Mouse (Mus musculus) lung, postnatal 25 days (tissue): ENCODE measurements around the gene Herpud1.
"Not testable (repeated sequence)": the region's sequence is repeated elsewhere in the genome, so short reads cannot be mapped to it uniquely, and the experiment has no call there.

Experiments
- DNase-seq: peaks from one replicate; pipeline ENCODE4 v3.0.0; 2022; ENCODE audit warnings: low spot score

The Herpud1 gene

GRCm38 (mm10) chr8:94375551-94375991 is 10.7 kb upstream of the Herpud1 start:
- DNase-seq, result peak; percentile 37

- DNase-seq, result peak; percentile 40
Observed at GRCm38 (mm10) chr8:94376176-94376575, 10.1 kb upstream of the Herpud1 start.

DNA sequence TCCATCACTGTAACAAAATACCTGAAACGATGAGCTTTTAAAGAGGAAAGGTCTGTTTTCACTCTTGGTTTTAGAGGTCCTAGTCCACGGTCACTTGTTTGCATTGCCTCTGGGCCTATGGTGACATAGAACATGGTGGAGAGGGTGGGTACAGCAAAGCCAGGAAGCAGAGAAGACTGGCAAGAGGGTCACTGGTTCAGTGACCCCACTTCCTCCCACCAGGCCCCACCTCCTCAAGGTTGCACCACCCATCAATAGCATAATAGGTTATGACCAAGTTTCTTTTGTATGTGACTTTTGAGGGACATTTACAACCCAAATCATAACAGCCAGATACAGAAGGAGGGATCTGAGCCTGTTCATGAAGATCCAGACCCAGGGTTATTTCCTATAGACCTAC is 9.7 kb upstream of the Herpud1 start:
- DNase-seq, result no peak

GRCm38 (mm10) chr8:94377031-94377430 is 9.2 kb upstream of the Herpud1 start:
- DNase-seq, result no peak

DNA sequence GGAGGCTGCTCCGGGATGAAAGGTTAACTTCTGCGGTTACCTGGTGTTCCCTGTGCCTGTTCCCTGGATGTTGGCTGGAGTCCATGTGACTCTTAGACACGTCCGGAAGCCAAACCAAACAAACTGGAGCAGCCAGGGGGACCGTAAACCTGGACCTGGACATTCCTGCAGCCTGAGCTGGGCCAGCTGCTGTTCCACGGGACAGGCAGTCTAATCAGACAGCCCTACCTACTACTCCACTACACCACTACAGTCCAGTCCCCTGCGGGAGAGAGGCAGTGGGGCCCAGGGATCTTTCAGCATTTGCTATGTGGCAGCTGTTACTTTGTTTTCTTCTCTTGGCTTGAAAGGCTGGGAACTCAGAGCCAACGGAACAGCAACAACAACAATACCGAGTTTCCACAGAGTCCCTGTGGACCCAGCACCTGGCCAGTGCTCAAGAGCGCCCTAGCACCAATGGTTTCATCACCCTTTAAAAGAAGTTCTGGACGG is 8.5 kb upstream of the Herpud1 start:
- peak; percentile 91 for DNase-seq

GRCm38 (mm10) chr8:94378763-94379415 is 7.3 kb upstream of the Herpud1 start:
- peak; percentile 54 for DNase-seq

DNA sequence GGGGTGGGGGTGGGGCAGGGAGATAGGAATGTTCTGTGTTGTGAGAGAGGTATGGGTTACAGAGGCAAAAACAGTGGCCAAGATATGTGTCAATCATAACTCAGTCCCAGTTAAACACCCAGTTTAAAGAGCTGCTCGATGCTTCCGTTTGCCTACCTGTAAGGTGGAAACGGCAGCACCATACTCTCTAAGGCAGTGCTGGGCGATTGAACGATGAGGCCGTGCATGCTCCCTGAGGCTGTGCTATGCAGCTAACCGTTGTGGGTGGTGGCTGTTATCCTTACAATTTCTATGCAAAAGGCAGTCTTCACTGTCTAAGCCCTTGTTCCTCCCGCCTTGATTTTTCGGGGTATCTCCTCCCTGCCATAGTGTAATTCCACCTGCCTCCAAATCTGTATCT is 6.6 kb upstream of the Herpud1 start:
- no peak for DNase-seq

- DNase-seq, result no peak
Observed at GRCm38 (mm10) chr8:94384166-94384565, 2.1 kb upstream of the Herpud1 start.

DNA sequence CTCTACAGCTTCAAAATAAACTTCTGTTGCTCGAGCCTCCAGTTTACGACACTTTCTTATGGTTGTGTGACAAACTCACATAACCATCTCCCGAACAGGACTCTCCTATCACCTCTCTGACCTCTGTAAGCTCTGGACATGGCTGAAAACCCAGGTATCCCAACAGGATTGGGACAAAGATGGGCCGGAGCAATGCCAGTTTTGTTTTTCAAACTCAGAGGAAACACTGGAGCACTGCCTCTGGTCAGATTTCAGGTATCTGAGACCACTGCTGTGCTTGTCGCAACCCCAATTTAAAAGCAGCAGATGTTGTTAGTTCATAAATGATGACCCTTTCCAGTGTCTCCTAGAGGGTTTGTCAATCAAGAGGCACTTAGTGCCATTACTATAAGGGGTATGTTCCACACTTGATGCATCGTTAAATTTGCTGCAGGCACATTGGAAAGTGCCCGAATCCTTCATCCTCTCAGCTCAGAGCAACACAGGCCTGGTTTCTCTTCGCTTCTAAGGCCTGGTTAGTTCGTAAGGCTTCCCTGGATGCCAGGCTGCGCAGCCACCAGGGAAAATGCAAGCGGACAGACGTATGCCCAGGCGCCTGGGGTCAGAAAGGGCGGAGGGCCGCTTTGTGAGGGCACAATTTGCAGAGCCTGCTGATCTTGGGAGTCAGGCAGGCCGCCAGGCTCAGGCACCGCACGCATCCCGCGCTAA is 578 bp upstream of the Herpud1 start:
- DNase-seq, result no peak

DNA sequence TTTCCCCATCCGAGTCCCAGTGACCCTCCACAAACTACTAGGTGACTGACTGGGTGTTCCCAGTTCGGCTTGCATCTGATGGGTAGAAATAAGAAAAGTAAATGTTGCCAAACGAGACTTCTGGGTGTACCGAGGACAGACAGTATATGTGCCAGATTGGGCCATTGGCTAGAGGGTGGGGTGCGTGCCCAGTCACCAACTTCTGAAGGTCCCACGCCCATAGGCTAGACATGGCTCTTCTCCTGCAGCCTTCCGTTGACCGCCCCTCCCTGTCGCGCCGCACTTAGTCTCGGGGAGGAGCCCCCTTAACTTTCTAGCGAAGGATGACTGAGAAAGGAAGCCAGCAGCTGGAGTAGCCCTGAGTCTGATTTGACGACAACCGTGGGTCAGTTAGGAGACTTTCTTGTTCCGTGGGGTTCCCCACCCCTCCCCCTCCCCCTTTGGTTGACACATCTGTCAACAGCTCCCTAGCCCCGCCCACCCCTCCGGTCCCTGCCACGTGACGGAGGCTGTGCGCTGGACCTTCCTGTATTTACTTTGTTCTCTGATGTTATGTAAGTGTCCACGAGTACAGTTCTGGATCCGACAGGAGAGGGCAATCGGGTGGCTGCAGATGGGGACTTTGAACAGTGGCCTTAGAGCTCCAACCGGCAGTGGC is 918 bp downstream of the Herpud1 start:
- DNase-seq, result peak; percentile 96

DNA sequence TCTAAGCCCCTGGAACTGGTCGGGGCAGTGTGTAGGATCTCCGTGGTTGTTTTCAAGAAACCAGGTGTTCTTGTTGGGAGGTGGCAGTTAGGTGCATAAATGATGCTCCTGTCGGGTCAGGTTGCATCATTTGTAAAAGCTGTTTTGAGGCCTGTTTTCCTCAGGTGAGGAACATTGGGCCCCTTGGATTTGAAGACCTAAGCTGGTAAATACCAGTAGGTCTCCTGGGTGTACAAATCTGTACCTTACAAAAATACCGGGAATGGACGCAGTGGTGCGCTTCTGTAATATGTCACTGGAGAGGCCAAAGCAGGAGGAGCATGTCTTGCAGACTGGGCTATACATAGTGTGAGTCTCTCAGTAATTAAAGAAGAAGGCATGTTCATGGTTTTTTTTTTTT is 1.5 kb downstream of the Herpud1 start:
- no peak for DNase-seq

DNA sequence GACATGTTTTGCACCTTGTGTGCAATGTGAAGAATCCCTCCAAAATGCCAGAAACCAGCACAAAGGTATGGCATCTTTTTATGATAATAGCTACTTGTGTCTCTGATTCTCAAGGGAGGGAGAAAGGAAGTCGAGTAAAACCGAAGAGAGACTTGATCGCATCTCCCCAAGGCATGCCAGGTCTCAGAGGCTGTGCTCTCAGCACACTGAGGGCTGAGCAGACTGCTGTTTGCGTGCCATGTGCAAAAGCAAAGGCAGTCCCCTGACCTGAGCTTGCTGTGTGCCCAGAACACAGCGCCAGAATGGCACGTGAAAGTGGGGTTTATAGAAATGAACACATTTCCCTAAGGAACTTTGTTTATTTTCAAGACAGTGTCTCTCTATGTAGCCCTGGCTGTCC is 3.3 kb downstream of the Herpud1 start:
- no peak for DNase-seq

DNA sequence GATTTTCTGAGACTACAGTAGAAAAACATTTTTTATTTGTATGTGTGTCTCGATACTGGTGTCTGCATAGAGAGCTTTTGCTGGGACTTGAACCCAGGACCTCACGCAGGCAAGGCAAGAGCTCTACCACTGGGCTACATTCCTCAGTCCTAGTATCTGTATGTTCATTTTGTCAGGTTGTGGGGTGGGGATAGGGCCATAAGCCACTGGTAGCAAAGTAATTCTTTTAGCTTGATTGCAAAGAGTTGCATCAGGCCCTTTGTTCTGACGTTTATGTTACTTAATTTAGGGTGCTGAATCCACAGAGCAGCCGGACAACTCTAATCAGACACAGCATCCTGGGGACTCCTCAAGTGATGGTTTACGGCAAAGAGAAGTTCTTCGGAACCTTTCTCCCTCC is 4.2 kb downstream of the Herpud1 start:
- DNase-seq, result no peak

- DNase-seq, result no peak
Observed at GRCm38 (mm10) chr8:94390910-94391309, 4.7 kb downstream of the Herpud1 start.

DNA sequence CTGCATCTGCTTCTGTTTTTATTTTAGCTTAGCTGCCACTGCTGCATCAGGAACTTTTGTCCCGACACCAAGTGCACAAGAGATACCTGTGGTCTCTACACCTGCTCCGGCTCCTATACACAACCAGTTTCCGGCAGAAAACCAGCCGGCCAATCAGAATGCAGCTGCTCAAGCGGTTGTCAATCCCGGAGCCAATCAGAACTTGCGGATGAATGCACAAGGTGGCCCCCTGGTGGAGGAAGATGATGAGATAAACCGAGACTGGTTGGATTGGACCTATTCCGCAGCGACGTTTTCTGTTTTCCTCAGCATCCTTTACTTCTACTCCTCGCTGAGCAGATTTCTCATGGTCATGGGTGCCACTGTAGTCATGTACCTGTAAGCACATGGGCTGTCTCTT is 5.9 kb downstream of the Herpud1 start:
- DNase-seq, result peak; percentile 54

DNA sequence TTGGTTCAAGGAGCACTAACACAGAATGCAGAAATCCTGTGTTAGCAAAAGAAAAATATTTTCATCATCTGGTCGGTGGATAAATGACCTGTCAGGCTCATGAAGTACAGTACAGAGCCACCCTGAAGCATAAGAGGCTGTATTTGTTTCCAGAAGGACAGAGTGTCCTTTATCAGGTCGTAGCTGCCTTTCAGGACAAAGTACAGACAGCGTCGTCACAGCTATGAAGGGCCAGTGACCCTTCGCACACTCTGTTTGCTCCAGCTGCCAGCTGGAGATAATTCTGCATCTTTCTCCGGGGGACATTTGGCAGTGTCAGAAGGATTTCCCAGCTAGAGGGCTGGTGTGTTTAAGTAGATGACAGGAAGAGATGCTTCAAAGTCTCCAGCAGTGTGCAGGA is 6.4 kb downstream of the Herpud1 start:
- DNase-seq, result no peak

- DNase-seq, result no peak
Observed at GRCm38 (mm10) chr8:94395851-94396540, 9.8 kb downstream of the Herpud1 start.

DNA sequence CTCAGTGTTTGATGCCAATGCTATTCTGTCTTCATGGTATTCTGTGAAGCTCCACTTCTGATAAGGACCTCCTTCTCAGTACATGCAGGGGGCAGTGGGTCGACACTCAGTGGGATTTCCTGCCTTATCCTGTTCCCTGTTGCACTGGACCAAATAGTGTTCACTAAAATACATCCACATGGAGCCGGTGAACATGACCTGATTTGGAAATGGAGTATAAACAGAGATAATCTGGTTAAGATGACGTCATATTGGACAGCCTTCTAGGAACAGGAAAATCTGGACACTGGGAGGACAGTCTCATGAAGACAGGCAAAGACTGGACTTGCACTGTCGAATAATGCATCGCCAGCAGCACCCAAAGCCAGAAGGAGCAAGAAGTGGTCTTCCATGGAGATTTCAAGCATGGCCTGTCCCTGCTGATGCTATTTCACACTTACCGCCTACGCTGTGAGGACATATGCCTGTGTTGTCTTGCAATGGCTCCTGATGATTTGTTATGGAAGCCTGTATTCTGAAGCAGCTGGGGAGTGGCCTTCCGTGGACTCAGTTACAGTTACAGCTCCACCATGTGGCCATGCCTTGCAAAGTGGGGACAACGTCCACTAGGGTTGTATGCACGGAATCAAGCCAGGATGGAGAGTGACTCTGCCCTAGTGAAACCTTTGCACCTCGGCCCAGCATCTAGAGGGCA is 10.9 kb downstream of the Herpud1 start:
- peak; percentile 62 for DNase-seq

GRCm38 (mm10) chr8:94398587-94398986 is 12.3 kb downstream of the Herpud1 start:
- DNase-seq, result no peak

- DNase-seq, result no peak
Observed at GRCm38 (mm10) chr8:94399361-94399953, 13.2 kb downstream of the Herpud1 start.

- DNase-seq, result not testable (repeated sequence)
Observed at GRCm38 (mm10) chr8:94399957-94400356, 13.7 kb downstream of the Herpud1 start.
